Mouse (Mus musculus) regulatory T cell (primary cell): ENCODE results near the gene Foxd4.

Experiments used
- in situ Hi-C: fragments of 300-600 bp; cut with MboI, MseI; formaldehyde crosslinking; loops from one replicate; pipeline ENCODE4 v1.15.1; 2025; ENCODE audit warnings: high pct_unique_total_duplicates

Gene Foxd4

GRCm38 (mm10) chr19:24900581-24901220 lies at the start of gene Foxd4:
TSS of gene Foxd4 (minus strand) at chr19:24901197.
- in situ Hi-C loops: no loop called here

GRCm38 (mm10) chr19:24945521-24946262 lies 44.7 kb upstream of the Foxd4 start:
- in situ Hi-C loops: no loop called here

GRCm38 (mm10) chr19:24937084-24937483 lies 36.1 kb upstream of the Foxd4 start:
- in situ Hi-C loops: no loop called here

GRCm38 (mm10) chr19:24929041-24929440 lies 28.0 kb upstream of the Foxd4 start:
- in situ Hi-C loops: no loop called here

- in situ Hi-C loops: no loop called here
Measured at GRCm38 (mm10) chr19:24920866-24921265, 19.9 kb upstream of the Foxd4 start.

GRCm38 (mm10) chr19:24908385-24909155 lies 7.6 kb upstream of the Foxd4 start:
- in situ Hi-C loops: no loop called here

- in situ Hi-C loops: no loop called here
Measured at GRCm38 (mm10) chr19:24907655-24908054, 6.7 kb upstream of the Foxd4 start.

GRCm38 (mm10) chr19:24902821-24903220 lies 1.8 kb upstream of the Foxd4 start:
- in situ Hi-C loops: no loop called here

GRCm38 (mm10) chr19:24902256-24902655 lies 1.3 kb upstream of the Foxd4 start:
- in situ Hi-C loops: no loop called here

- in situ Hi-C loops: no loop called here
Measured at GRCm38 (mm10) chr19:24901666-24902065, 669 bp upstream of the Foxd4 start.

- in situ Hi-C loops: no loop called here
Measured at GRCm38 (mm10) chr19:24899578-24900544, 1.1 kb downstream of the Foxd4 start.

- in situ Hi-C loops: no loop called here
Measured at GRCm38 (mm10) chr19:24898737-24899577, 2.0 kb downstream of the Foxd4 start.

GRCm38 (mm10) chr19:24897896-24898736 lies 2.9 kb downstream of the Foxd4 start:
- in situ Hi-C loops: no loop called here

- in situ Hi-C loops: no loop called here
Measured at GRCm38 (mm10) chr19:24897006-24897895, 3.7 kb downstream of the Foxd4 start.

GRCm38 (mm10) chr19:24896536-24896935 lies 4.5 kb downstream of the Foxd4 start:
- in situ Hi-C loops: no loop called here

GRCm38 (mm10) chr19:24886888-24887287 lies 14.1 kb downstream of the Foxd4 start:
- in situ Hi-C loops: loop anchor here (10.0 kb wide), 1 partner anchor 592 kb away; no protein-coding TSS in a partner anchor

- in situ Hi-C loops: loop anchor here (10.0 kb wide), 1 partner anchor 591 kb away; no protein-coding TSS in a partner anchor
Measured at GRCm38 (mm10) chr19:24885504-24885903, 15.5 kb downstream of the Foxd4 start.

GRCm38 (mm10) chr19:24881237-24881636 lies 19.8 kb downstream of the Foxd4 start:
- in situ Hi-C loops: loop anchor here (10.0 kb wide), 1 partner anchor 586 kb away; no protein-coding TSS in a partner anchor
